Mouse (Mus musculus): ENCODE results near the gene Wwp2. TPM values are rescaled to one million over a fixed set of nuclear protein-coding genes. Genes with fewer than 3 reads are reported as not detected.
"Not testable (repeated sequence)": the region's sequence is repeated elsewhere in the genome, so short reads cannot be mapped to it uniquely, and the experiment has no call there.

Wwp2 gene
- polyA plus RNA-seq, 1 experiment from 2014 or later, result 84.3 TPM

DNA sequence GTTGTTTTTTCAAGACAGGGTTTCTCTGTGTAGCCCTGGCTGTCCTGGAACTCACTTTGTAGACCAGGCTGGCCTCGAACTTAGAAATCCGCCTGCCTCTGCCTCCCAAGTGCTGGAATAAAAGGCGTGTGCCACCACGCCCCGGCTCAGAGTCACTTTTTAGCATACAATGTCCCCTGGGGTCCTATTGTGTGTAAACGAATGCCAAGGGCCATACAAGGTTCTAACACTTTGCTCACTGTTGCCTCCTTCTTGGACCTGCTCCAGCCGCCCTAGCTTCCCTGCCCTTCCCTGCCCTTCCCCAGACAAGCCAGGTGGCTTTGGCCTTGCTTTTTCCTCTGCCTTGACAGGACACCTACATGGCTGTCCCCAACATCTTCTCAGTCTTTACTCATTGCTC lies 40.6 kb downstream of the Wwp2 start:
- H3K27me3 ChIP-seq; H3K9me3 ChIP-seq (replicated peaks); H3K4me1 ChIP-seq; H3K4me3 ChIP-seq (replicated peaks); ATAC-seq (ENCODE audit: insufficient number of reproducible peaks, low FRiP score, low TSS enrichment, low read depth); H3K27ac ChIP-seq (replicated peaks); H3K4me2 ChIP-seq (replicated peaks); H3K36me3 ChIP-seq; H3K9ac ChIP-seq: not testable (repeated sequence)
- whole genome bisulfite sequencing, result 88% methylated on average over 7 of the region's 7 CpGs

DNA sequence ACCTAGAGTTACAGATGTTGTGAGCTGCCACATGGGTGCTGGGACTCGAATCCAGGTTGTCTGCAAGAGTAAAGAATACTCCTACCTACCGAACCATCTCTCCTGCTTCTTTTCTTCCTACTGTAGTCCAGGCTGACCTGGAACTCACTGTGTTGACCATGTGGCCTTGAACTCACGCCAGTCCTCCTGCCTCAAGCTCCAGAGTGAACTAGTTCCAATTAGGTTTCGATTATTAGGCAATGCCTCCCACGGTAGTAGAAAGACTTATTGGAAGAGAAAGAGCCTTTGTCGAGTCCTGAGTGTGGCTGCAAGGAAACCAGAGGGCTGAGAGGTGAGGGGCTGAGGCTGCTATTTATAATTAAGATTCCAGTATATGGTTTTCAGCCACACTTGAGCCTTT lies 42.6 kb downstream of the Wwp2 start:
- no peak for ATAC-seq (ENCODE audit: insufficient number of reproducible peaks, low FRiP score, low TSS enrichment, low read depth)
- 78% methylated on average over 6 of the region's 6 CpGs for WGBS
- H3K4me2 ChIP-seq (replicated peaks), result no peak overlapping the region
- H3K9me3 ChIP-seq (replicated peaks), result no peaks in the 10 kb centered on the region
- H3K27me3 ChIP-seq, result no peaks in the 10 kb centered on the region
- H3K9ac ChIP-seq, result no peak overlapping the region
- no peaks in the 10 kb centered on the region for H3K4me1 ChIP-seq
- H3K36me3 ChIP-seq, result no peaks in the 10 kb centered on the region
- no peak overlapping the region for H3K27ac ChIP-seq (replicated peaks)
- H3K4me3 ChIP-seq (replicated peaks), result no peak overlapping the region

DNA sequence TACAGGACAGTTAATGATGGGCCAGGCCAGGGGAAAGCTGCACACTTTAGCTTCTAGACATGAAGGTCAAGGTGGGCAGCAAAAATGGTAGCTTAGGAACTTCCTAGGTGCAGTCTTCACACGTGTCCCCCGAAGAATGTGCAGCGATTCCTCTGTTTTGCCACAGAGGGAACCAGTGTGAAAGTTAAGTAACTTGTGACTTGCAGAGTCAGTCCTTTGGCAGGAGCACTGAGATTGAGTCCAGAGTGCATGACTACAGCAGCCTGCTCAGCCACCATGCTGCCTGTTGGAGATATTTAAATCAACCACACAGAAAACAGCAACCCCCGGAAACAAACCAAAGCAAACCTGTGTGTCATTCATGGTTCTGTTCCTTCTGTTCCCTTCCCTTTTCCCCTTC lies 44.3 kb downstream of the Wwp2 start:
- Histone ChIP-seq H3K9ac (no peak overlapping the region), H3K4me3 (replicated peaks) (no peak overlapping the region), H3K4me1 (no peaks in the 10 kb centered on the region), H3K36me3 (no peaks in the 10 kb centered on the region), H3K27me3 (no peaks in the 10 kb centered on the region), H3K9me3 (replicated peaks) (no peaks in the 10 kb centered on the region), H3K4me2 (replicated peaks) (no peak overlapping the region), H3K27ac (replicated peaks) (no peak overlapping the region)
- ATAC-seq (ENCODE audit: insufficient number of reproducible peaks, low FRiP score, low TSS enrichment, low read depth), result no peak
- 86% methylated on average over 4 of the region's 4 CpGs for WGBS

DNA sequence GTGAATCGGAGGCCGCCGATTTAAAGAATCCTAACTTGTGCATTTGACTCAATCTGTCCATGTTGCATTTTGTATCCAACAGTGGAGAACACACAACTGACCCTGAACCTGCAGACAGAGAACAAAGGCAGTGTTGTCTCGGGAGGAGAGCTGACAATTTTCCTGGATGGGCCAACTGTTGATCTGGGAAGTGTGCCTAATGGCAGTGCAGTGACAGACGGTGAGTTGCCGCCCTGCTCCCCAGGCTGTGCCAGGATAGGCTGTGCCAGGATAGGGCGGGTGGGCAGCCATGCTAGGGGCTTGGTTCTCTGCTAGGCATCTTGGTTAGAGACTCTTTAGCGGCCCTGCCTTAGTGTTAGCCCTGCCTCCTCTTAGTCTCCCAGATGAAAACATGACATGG lies 47.1 kb downstream of the Wwp2 start:
- Histone ChIP-seq H3K36me3 (no peaks in the 10 kb centered on the region), H3K9me3 (replicated peaks) (no peaks in the 10 kb centered on the region), H3K4me3 (replicated peaks) (no peak overlapping the region), H3K9ac (no peak overlapping the region), H3K27ac (replicated peaks) (no peak overlapping the region), H3K27me3 (no peaks in the 10 kb centered on the region), H3K4me1 (no peaks in the 10 kb centered on the region), H3K4me2 (replicated peaks) (no peak overlapping the region)
- WGBS, result 82% methylated on average over 8 of the region's 8 CpGs
- ATAC-seq (ENCODE audit: insufficient number of reproducible peaks, low FRiP score, low TSS enrichment, low read depth), result no peak

DNA sequence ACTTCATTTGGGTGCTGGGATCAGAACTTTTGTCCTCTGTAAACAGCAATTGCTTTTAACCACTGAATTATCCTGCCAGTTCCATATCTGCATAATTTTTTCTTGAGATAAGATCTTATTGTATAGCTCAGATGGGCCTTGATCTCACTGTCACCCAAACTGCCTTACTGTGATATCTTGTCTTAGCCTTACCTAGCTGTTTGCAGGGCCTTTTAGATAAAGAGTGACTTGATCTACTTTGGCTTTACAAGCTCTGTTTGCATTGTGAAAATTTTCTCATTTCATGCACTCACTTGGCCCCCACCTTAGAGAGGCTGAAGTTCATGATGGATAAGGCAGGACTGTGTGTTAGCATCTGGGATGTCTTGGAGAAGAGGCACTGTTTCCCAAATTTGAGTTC lies 48.8 kb downstream of the Wwp2 start:
- H3K9me3 ChIP-seq (replicated peaks), result no peaks in the 10 kb centered on the region
- no peak overlapping the region for H3K4me3 ChIP-seq (replicated peaks)
- no peak overlapping the region for H3K4me2 ChIP-seq (replicated peaks)
- no peak overlapping the region for H3K27ac ChIP-seq (replicated peaks)
- H3K4me1 ChIP-seq, result peaks cover 7% of the 10 kb centered on the region; the same call in 1 of the 2 replicates
- no peak overlapping the region for H3K9ac ChIP-seq
- H3K36me3 ChIP-seq, result no peaks in the 10 kb centered on the region
- no peaks in the 10 kb centered on the region for H3K27me3 ChIP-seq
- ATAC-seq (ENCODE audit: insufficient number of reproducible peaks, low FRiP score, low TSS enrichment, low read depth), result no peak

DNA sequence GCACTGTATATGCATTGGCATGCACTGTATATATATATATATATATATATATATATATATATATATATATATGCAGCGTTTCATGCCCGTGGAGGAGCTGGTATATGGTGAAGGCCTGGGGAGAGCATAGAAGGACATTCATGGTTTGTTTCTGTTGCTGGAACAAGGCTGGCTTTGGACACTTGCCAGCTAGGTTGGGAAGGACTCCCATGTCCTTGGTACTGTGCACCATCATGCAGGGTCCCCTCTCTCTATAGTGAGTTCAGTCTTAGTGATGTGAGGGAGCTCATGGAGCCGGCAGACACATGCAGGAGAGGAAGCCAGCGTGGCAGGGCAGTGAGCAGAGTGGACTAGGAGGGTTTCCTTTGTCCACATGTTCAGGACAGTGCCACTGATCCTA lies 52.4 kb downstream of the Wwp2 start:
- no peak overlapping the region for H3K4me2 ChIP-seq (replicated peaks)
- no peak overlapping the region for H3K9ac ChIP-seq
- no peaks in the 10 kb centered on the region for H3K27me3 ChIP-seq
- 79% methylated on average over 4 of the region's 4 CpGs for WGBS
- ATAC-seq (ENCODE audit: insufficient number of reproducible peaks, low FRiP score, low TSS enrichment, low read depth), result no peak
- no peak overlapping the region for H3K4me3 ChIP-seq (replicated peaks)
- no peak overlapping the region for H3K27ac ChIP-seq (replicated peaks)
- no peaks in the 10 kb centered on the region for H3K36me3 ChIP-seq
- H3K9me3 ChIP-seq (replicated peaks), result no peaks in the 10 kb centered on the region
- H3K4me1 ChIP-seq, result peaks cover 12% of the 10 kb centered on the region; the same call in 1 of the 2 replicates

DNA sequence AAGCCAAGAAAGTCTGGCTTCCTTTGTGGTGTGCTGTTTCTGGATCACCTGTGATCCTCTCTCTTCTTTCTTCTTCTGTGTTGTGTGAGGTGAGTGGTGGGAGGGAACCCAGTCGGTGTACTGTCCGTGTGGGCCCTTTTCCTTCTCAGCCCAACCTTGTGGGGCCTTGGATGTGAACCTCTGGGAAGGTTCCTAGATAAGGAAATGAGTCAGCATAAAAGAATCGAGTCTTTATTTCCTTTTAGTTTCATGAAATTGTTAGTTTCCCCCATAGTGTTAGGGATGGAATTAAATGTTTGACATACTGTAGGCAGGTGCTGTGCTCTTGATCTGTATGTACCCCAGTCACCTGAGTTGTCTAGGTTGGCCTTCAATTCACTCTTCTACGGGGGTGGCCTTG lies 52.9 kb downstream of the Wwp2 start:
- Histone ChIP-seq H3K9me3 (replicated peaks) (no peaks in the 10 kb centered on the region), H3K4me2 (replicated peaks) (no peak overlapping the region), H3K27ac (replicated peaks) (no peak overlapping the region), H3K36me3 (no peaks in the 10 kb centered on the region), H3K4me1 (peaks cover 12% of the 10 kb centered on the region; the same call in 1 of the 2 replicates), H3K4me3 (replicated peaks) (no peak overlapping the region), H3K27me3 (no peaks in the 10 kb centered on the region), H3K9ac (no peak overlapping the region)
- ATAC-seq (ENCODE audit: insufficient number of reproducible peaks, low FRiP score, low TSS enrichment, low read depth), result no peak
- WGBS, result 80% methylated on average over 4 of the region's 4 CpGs

DNA sequence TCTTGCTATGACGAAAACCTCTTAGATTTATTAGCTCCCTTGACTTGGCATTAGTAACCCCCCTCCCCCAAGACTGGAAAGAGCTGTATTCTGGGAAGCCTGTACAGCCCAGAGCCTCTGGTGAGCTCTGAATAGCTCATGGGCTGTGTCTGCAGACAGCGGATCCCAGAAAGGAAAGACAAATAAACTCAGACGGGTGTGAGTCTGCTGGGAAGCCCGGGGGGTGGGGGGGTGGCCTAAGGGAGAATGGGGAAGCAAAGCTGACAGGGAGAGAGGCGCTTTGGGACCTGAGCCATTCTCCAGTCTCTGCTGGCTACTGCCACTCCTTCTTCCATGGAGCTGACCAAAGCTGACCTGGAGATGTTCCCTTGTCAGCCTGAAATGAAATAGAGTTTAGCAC lies 53.8 kb downstream of the Wwp2 start:
- H3K9me3 ChIP-seq (replicated peaks), result no peaks in the 10 kb centered on the region
- no peak overlapping the region for H3K4me2 ChIP-seq (replicated peaks)
- H3K4me3 ChIP-seq (replicated peaks), result no peak overlapping the region
- 35% methylated on average over 5 of the region's 5 CpGs for WGBS
- no peaks in the 10 kb centered on the region for H3K27me3 ChIP-seq
- ATAC-seq (ENCODE audit: insufficient number of reproducible peaks, low FRiP score, low TSS enrichment, low read depth), result no peak
- no peak overlapping the region for H3K9ac ChIP-seq
- H3K4me1 ChIP-seq, result peaks cover 12% of the 10 kb centered on the region; the same call in 1 of the 2 replicates
- no peaks in the 10 kb centered on the region for H3K36me3 ChIP-seq
- H3K27ac ChIP-seq (replicated peaks), result peak overlapping the region; percentile 8; the same call in 1 of the 2 replicates

DNA sequence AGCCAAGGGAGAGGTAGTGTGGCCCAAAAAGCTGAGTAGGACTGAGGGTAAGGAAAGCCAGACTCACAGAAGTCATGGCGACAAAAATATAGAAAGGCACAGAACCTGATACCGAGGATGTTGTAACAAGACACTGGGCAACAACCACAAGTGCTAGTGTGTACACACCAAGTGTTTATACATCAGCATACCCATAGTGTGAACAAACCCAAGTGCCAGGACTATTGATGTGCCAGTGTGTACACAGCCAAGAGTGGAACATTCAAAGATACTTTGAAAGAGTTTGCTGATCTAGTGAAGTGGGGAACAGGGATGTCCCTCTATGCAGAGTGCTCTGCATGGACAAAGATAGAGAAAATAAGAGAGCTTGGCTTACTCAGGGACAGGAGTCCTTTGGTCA lies 54.5 kb downstream of the Wwp2 start:
- Histone ChIP-seq H3K27me3 (no peaks in the 10 kb centered on the region), H3K4me2 (replicated peaks) (no peak overlapping the region), H3K36me3 (no peaks in the 10 kb centered on the region), H3K9ac (no peak overlapping the region), H3K9me3 (replicated peaks) (no peaks in the 10 kb centered on the region), H3K27ac (replicated peaks) (no peak overlapping the region; the same call in 1 of the 2 replicates), H3K4me1 (peaks cover 17% of the 10 kb centered on the region; the same call in 1 of the 2 replicates), H3K4me3 (replicated peaks) (no peak overlapping the region)
- 62% methylated on average over 2 of the region's 2 CpGs for WGBS
- ATAC-seq (ENCODE audit: insufficient number of reproducible peaks, low FRiP score, low TSS enrichment, low read depth), result no peak

DNA sequence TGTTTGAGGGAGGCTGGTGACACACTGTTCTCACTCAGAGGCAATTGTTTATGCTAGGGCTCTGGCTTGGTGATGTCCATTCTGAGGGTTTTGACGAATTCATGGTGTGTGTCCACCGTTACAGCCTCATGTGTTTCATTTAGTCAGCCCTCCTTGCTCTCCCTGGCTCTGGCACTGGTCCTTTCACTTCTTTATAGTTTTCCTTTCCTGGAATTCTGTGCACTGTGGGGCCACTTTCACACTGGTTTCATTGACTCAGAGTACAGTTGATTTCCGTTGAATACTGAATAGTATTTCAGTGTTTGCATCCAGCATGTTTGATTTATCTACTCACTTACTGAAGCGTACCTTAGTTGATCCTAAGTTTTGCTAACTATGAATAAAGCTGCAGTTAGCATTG lies 55.0 kb downstream of the Wwp2 start:
- H3K4me1 ChIP-seq, result peaks cover 21% of the 10 kb centered on the region; the same call in 1 of the 2 replicates
- 66% methylated on average over 4 of the region's 4 CpGs for WGBS
- no peaks in the 10 kb centered on the region for H3K27me3 ChIP-seq
- no peaks in the 10 kb centered on the region for H3K9me3 ChIP-seq (replicated peaks)
- no peak overlapping the region for H3K4me3 ChIP-seq (replicated peaks)
- H3K9ac ChIP-seq, result no peak overlapping the region
- H3K4me2 ChIP-seq (replicated peaks), result no peak overlapping the region
- ATAC-seq (ENCODE audit: insufficient number of reproducible peaks, low FRiP score, low TSS enrichment, low read depth), result no peak
- H3K36me3 ChIP-seq, result no peaks in the 10 kb centered on the region
- H3K27ac ChIP-seq (replicated peaks), result 0 out of 2 replicates have a peak overlapping the region, but pooled peaks have one; percentile 58

DNA sequence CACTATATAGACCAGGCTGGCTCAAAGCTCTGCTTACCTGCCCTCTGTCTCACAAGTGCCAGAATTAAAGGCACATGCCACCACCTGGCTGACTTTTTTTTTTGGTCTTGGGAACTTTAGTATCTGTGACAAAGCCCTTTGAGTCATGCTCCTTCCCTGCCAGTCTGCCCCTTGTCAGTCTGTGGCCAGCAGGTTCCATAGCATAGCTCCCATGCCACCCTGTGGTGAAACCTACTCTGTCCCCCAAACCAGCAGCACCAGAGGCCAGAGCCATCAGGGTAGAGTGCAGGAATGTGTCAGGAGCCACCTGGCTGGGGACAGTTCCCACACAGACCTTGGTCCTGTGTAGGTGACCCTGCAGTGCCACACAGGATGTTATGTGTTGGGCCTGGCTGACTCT lies 55.7 kb downstream of the Wwp2 start:
- Histone ChIP-seq H3K36me3 (no peaks in the 10 kb centered on the region), H3K9me3 (replicated peaks) (no peaks in the 10 kb centered on the region), H3K4me1 (peaks cover 21% of the 10 kb centered on the region; the same call in 1 of the 2 replicates), H3K27me3 (no peaks in the 10 kb centered on the region), H3K4me2 (replicated peaks) (no peak overlapping the region), H3K4me3 (replicated peaks) (no peak overlapping the region), H3K27ac (replicated peaks) (peak overlapping the region; percentile 58; the same call in 1 of the 2 replicates), H3K9ac (no peak overlapping the region)
- ATAC-seq (ENCODE audit: insufficient number of reproducible peaks, low FRiP score, low TSS enrichment, low read depth), result peak; percentile 19; the same call in 1 of the 2 replicates

DNA sequence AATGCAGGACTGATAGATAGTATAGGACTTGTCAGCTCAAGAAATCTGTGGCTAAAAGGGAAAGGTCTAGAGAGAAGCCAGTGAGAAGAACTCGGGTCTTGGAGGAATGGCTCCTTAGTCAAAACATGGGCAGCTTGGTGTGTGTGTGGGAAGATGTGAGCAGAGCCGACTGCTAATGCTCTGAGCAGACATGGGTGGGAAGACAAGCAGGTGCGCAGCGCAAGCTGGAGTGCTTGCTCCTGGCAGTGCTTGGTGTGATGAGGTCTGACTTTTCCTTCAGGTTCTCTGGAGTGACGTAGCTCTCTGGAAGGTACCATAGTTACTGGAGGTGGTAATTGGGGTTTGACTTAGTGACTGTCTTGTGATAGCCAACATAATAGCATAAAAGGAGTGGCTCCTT lies 56.6 kb downstream of the Wwp2 start:
- H3K4me3 ChIP-seq (replicated peaks), result no peak overlapping the region
- H3K27ac ChIP-seq (replicated peaks), result no peak overlapping the region
- H3K27me3 ChIP-seq, result no peaks in the 10 kb centered on the region
- no peak overlapping the region for H3K9ac ChIP-seq
- H3K4me1 ChIP-seq, result peaks cover 28% of the 10 kb centered on the region
- no peaks in the 10 kb centered on the region for H3K36me3 ChIP-seq
- H3K9me3 ChIP-seq (replicated peaks), result no peaks in the 10 kb centered on the region
- no peak for ATAC-seq (ENCODE audit: insufficient number of reproducible peaks, low FRiP score, low TSS enrichment, low read depth)
- 90% methylated on average over 5 of the region's 5 CpGs for WGBS
- H3K4me2 ChIP-seq (replicated peaks), result no peak overlapping the region

Data from embryonic facial prominence, embryonic 15.5 days (tissue).